Mouse (Mus musculus) mouse trophoblast stem cell (cell line): ENCODE data around the gene Slc39a11.
"Not testable (repeated sequence)": the region's sequence is repeated elsewhere in the genome, so short reads cannot be mapped to it uniquely, and the experiment has no call there.

ENCODE experiments used
- in situ Hi-C, 2 experiments: fragments of 300-500 bp; cut with MseI, MboI; formaldehyde crosslinking; loops; 2 replicates in 1 of 2; 3 replicates in 1 of 2; pipeline ENCODE4 v1.15.1; 2025

Gene Slc39a11

DNA sequence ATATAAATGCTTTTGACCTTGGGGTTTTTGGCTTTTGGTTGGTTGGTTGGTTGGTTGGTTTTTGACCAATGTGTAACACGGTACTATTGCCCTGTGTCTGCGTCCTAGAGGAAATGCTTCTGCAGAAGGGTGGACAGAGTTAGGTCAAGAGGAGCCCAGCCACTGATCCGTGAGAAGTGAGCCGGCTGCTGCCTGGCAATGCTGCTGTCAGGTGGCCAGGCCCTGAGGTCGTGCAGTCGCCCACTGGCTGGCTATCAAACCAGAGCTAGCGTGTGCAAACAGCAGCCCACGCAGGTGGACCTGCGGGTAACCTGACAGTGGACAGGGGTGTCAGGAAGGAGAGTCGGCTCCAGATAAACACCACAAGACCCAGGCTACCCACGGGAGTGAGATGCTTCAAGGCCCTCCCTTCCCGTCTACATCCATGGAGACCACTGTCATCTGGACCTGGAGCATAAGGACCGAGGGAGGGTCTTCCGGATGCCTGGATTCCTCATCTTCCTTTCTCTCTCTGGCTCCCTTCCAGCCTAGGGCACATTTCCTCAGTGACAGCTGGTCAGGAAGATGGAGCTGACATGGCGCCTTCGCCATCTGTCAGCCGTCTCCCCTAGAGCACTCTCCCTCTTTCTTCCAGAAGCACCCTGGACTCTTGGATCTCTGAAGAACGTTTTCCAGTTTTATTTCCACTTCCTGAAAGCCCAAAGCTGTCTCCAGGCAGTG is 49.2 kb downstream of the Slc39a11 start:
- in situ Hi-C loops: no loop called here

DNA sequence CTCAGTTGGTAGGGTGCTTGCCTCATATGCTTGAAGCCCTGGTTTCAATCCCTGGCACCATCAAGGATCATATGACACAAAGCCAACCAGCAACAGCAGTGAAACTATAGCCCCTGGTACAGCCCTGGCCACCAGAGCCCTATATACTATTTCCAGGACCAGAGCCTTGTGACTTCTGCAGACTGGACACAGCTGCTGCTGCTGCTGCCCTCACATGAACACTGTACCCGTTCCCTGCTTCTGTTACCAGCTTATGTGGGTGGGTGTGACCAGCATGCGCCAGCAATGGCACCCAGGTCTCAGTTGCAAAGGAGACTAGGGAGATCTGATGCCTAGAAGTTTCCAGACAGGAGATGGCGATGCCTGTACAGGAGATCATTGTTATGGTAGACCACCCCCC is 52.2 kb downstream of the Slc39a11 start:
- in situ Hi-C loops: no loop called here

DNA sequence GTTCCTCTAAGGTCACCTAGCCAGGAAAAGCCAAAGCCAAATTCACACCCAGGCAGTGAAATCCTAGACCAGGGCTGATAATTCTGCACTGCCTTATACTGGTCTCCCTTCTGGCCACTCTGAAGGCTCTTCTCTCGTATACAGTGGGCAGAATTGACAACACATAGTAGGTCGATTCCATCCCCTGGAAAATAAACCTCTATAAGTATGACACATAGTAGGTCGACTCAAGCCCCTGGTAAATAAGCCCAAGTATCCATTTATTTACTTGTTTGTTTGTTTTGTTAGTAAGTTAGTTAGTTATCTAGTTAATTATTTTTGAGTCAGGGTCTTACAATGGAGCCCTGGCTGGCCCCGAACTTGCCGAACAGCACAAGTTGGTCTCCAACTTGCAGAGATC is 54.7 kb downstream of the Slc39a11 start:
- in situ Hi-C loops: no loop called here

DNA sequence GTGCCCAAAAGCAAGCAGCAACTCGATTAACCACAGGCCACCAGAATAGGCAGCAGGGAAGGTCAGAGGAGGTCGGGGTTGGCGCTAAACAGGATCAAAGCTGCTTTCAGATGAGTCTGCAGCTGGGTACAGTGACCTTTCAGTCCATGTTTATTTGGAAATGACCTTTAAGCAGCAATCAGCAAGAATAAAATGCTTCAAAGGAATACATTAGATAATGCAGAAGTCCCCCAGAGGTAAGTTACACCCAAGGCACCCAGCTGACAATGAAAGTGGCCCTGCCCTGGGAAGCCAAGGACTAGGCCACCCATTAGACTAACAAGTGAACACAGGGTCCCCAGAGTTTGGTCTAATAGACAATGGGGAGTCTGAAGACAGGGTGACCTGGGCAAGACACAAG is 60.9 kb downstream of the Slc39a11 start:
- in situ Hi-C loops: no loop called here

DNA sequence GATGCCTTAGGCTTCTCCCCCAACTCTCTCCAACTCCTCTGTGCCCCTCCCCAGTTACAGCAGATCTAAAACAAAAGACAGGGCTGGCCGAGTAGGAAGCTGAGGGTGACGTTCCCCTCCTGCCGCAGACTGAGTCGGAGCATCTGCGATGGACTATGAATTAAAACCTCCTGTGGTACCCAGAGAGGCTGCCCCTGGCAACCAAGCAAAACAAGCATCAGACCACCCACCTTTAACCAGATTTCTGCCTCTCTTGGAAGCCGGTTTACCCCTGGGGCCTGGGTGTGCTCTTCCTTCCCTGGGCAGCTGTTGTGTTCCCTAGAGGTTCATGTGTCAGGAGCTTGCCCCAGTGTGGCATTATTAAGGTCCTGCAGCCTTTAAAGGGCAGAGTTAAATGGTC is 63.5 kb downstream of the Slc39a11 start:
- in situ Hi-C loops: no loop called here

DNA sequence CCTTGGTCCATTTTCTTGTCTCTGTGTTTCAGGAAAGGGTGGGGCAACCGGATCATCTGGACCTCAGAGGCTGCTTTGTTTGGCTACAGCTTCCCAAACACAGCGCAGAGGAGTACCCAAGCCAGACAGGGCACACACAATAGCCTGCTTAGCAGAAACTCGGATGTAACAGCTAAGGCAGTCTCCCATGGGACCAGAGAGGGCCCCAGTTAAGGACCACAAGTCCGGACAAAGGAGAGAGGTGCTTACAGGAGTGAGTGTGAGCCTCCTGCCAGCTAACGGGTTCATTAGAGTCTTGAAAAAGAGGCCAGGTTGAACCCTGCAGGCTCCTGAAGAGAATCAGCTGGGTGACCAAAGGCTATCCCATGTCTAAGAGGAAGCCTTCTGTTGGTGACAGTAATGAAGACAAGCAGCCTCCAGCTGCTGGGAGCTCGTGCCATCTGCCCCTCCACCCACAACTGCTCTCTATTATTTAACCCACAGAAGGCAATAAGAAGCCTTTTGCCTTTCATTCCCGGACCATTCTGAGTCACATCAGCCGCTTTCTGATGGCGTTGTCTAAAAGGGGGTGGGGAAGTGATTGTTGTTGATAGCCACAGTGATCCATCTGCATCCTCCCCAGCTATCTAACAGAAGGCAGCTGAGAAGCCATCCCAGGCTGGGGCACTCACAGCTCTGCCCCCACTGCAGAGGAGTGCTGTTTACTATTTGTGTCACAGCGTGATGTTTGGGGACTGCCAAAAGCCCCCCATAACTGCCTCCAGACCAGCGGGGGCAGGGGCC is 65.8 kb downstream of the Slc39a11 start:
- in situ Hi-C loops: no loop called here

DNA sequence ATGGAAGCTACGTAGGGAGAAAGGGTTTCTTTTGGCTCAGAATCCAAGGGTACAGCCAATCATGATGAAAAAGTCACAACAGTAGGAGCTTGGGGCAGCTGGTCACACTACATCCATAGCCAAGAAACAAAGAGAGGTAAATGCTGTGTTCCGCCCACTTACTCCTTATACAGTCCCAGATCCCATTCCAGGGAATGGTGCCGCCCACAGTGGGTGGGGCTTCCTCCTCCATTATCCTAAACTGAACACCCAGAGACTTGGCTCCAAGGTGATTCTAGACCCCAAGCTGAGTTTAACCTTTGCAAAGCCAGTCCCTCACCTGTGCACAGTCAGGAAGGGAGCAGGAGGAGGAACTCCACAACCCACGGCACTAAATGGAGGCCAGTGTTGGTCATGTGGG is 72.7 kb downstream of the Slc39a11 start:
- in situ Hi-C loops: no loop called here

DNA sequence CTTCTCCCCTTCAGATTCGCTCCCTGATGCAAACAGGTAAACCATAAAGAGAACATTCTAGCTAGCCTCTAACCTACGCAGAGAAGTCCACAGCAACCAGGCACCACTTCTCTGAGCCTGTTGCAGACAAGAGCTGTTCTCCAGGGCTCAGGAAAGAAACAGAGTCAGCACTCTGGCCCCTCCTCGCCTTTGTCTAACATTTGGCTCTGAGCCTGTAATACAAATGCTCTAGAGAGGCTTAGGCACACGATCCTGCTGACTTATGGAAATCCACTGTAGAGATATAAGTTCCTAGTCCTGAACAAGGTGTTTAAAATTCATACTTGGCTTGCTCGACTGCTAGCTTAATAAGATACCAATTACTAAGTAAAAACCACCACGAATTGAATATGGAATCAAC is 77.2 kb downstream of the Slc39a11 start:
- in situ Hi-C loops: no loop called here

DNA sequence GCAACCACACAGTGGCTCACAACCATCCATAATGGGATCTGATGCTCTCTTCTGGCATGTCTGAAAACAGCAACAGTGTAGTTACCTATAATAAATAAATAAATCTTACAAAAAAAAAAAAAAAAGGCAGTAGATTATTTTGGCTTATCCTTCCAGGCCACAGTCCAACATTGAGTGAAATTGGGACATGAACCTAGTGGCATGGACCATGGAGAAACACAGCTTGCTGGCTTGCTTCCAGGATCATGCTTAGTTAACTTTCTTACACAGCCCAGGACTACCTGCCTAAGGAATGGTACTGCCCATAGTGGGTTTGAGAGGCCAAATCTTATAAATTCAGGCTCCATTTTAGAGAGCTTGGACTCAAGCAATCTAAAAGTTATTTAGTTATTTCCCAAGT is 78.3 kb downstream of the Slc39a11 start:
- in situ Hi-C loops: no loop called here

DNA sequence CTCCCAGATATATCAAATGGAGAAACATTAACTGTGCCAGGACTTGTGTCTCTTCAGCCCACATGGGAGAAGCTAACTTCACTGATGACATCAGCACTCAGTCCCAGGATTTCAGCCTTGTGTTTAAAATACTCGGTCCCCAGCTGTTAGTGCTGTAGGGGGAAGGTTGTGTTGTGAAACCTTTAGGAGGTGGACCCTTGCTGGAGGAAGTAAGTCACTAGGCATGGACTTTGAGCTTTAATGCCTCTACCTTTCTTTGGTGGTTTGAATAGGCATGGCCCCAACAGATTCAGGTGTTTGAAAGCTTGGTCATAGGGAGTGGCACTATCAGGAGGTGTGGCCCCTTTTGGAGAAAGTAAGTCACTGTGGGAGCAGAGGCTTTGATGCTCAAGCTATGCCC is 80.9 kb downstream of the Slc39a11 start:
- in situ Hi-C loops: no loop called here

DNA sequence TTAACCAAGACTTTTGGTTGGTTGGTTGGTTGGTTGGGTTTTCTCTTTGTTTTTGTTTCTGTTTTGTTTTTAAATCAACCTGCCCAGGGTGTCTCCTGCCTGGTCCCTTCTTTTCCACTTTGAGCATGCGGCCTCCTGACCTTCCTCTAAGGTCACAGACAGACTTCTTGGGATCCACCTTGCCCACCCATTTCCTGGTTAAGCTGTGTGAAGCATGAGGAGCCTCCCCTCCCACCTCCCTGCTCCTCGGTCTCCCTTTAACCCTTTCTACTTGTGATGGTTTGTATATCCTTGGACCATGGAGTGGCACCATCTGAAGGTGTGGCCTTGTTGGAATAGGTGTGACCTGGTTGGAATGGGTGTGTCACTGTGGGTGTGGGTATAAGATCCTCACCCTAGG is 82.0 kb downstream of the Slc39a11 start:
- in situ Hi-C loops: not testable (repeated sequence)

DNA sequence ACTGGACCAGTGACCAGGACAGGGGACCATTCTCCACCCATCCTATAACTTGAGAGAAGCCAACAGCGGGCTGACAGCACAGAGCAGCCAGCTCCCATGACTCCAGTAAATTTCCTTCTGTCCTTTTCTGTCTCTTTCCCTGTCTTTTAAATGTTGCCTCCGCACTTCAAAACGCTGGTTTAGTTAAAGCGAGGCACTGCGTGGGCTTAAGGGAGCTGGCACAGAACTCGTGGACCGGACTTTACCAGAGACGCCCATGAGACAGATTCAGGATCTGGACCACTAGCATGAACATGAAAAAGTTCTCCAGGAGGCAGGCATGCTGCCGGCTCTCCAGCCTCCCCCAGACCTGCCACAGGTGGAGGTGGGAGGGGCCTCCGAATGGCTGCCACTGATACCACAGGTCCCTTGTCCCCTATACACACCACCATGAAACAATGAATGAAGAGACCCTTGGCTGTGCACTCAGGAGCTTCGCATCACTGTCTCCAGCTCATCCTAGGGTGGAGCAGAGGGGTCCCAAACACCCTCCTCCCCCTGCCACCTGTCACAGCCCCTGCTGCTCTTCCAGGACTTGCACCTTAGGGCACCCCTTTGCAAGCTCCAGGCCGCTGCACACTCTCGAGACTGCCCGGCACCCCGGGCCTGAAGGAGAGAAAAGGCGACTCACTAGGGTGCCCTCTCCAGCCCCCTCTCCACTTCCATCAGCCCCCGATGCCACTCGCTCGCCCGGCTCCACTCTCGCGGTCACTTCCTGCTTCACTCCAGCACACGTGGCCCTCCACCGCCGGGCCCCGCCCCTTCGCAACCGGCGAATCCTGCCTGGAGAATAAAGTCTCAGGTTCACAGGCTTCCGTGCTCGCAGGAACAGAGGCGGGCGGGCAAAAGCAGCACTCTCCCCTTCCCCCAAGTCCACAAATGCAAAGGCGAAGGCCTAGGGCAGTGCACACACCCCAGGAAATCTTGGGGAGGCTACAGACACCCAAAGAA is 84.6 kb downstream of the Slc39a11 start:
- in situ Hi-C loops: no loop called here

DNA sequence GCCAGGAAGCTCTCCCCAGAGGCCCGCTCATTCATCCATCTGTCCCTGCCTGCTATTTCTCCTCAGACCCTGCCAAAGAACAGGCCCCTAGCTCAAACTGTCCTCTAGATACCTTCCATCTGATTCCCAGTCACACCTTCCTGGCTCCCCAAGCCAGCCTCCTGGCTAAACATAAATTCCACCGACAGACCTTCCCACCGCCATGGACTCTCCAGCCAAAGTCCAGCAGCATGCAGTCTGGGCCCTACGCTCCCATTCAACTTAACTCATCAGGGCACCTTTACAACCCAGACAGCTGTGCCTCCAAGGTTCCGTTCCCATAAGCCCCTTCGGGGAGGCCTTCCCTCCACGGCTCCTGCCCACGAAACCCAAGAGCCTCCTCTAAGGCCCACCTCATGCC is 87.6 kb downstream of the Slc39a11 start:
- in situ Hi-C loops: no loop called here

DNA sequence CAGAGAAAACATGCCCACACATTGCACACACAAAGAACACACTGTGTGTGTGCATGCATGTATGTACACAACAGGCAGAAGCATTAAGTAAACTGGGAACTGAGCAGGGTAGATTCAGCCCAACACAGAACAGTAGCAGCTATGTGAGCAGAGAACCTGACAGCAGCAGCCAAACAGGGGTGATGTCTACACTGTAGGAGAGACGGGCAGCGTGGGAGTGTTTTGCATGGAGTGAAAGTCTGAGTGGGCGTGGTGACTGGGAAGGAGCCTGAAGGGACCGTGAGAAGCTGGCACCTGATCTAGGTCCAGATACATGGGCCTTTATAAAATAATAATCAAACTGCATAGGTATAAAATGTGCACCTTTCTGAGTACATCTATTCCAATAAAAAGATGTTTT is 89.7 kb downstream of the Slc39a11 start:
- in situ Hi-C loops: no loop called here

DNA sequence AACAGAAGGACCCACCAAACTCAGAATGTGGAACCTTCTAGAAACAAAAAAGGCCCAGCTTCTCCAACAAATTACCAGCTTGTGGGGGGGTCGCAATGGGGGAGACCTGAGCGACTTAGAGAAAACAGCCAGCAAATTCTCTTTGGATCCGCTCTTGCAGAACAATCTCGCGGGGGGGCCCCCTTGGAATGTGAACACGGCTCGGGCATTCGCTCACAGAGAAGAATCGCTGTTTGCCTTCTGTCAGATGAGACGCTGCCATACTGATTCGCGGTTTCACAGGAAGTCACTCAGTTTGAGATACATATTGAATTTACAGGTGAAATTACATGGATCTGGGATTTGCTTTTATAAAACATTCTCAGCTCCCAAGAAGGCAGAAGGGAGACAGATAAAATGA is 91.4 kb downstream of the Slc39a11 start:
- in situ Hi-C loops: no loop called here

DNA sequence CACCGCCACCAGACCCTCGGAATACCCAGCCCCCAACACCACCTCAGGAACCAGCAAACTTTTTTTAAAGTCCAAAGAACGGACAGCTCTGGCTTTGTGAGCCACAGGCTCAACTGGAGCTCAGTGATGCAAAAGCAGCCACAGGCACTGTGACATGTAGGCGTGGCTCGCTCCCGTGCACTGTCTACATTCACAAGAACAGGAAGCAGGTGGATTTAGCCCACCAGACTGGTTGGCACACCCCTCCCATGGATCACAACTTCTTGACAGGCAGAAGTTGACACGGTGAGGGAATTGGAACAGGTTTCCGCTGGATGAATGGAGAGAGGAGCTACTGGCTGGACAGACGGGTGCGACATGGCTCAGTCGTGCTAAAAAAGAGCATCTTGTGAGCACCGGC is 93.7 kb downstream of the Slc39a11 start:
- in situ Hi-C loops: no loop called here

DNA sequence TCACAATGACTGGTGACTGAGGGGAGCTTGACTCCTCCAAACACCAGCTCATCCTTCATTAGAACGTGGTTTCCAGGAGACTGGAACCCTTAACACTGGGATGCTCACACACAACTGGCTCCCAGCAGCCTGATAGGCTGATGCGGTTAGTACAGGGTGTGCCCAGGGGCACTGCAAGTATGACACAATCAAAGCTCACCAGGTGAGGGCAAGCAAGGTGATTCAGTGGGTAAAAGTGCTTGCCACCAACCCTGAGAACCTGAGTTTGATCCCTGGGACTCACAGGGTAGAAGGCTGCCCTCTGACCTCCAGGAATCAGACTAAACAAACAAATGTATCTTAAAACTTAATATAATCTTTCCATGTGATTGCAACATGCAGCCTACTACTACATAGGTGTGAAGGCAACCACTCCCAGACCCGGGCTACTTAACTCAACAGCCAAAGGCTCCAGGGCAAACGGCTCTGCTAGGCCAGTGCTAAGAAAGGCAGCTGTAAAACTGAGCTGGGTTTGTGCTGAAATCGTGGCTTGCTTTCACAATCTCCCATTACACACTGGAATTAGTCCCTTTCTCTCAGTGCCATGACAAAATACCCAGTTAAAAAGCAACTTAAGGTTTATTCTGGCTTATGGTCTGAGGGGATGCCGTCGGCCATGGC is 95.0 kb downstream of the Slc39a11 start:
- in situ Hi-C loops: no loop called here

DNA sequence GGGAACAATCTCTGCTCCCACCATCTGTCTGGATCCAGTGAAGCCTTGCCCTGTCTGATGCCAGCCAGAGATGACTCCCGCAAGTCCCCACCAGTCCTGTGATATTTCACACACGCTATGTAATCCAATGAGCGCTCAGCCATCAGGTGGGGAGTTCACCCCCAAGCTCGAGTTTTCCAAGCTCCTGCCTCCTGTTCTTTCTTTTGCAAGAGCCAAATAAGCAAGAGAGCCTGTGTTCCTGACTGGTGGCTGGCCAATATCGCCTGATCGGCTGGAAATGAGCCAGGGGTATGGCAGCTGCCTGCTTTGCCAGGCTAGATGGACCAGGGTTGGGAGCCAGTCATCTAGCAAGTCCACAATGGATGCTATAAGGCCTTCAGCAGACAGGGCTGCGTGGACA is 95.7 kb downstream of the Slc39a11 start:
- in situ Hi-C loops: no loop called here

DNA sequence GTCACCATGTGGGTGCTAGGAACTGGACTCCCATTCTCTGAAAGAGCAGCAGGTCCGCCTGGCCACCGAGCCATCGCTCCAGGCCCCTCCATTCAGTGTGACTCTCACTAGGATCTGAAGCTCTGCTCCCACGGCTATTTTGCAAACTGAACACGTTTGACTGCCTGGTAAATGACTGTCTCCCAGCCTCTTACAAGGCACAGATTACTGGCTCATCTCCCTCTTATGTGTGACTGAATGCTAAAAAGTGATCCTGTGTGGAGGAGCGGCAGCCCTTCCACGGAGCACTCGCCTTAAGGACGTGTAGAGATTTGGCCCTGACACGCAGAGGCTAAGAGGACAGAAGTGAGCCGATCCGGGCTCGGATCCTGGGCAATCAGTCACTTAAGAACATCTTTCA is 96.3 kb downstream of the Slc39a11 start:
- in situ Hi-C loops: no loop called here

DNA sequence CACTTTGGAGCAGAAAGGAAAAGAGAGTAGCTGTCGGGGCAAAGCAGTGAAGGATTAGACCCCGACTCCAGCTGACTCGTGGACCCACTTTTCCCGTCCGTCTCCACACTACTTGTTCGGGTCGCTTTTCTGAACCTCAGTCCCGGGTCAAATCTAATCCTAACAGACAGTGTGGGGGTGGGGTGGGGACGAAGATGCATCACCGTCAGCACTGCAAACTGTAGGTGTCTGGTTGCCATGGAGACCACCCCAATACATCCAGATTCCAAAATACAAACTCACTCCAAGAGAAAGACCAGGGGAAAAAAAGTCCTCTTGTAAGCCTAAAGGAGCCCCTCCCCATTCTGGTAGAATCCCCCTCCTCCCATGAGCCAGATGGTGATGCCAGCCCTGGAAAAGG is 97.3 kb downstream of the Slc39a11 start:
- in situ Hi-C loops: no loop called here

DNA sequence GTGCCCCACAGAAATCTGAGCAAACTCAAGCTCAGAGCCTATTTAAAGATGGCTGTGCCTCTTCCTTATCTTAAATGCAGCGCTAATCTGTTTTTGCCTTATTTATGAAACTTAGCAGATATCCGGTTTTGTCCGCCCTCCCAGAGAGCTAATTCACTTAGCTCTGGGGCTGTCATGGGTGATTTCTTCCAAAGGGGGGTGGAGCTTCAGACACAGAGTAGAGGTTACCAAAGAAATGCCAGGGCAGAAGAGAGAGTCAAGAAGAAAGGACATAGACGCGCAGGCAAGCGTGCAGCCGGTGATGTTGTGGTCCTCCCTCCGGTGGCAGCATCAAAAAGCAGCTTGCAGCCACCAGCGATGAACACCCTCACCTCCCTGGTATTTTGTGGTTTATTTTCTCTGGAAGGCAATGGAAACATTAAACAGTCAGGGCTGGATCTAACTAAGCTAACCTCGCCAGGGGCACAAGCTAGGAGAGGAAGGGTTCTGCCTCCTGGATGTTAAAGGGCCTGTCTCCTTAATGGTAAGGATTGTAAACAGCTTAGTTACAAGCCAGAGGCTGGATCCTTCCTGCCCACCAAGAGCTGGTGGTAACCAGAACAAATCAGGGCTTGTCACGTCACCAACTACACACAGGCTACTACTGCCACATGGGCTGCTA is 103.5 kb downstream of the Slc39a11 start:
- in situ Hi-C loops: no loop called here
